Mouse (Mus musculus) left cerebral cortex, adult 2 months (tissue): ENCODE results near the gene Thap2. TPM values are rescaled to one million over a fixed set of nuclear protein-coding genes. Genes with fewer than 3 reads are reported as not detected.
A peak's percentile ranks its signal among the peaks of the same experiment; 100 is the strongest.

Experiments used
- DNase-seq, 2 experiments: peaks; one replicate each; pipeline ENCODE4 v3.0.0; 2021 to 2022; ENCODE audit warnings: low spot score in 2 of 2, mixed read lengths in 1 of 2; ENCODE audit errors: extremely low spot score in 1 of 2
- H3K27ac ChIP-seq: fragments of 200-600 bp; 2 replicates; pipeline ENCODE4 v1.8.1; 2022
- H3K4me3 ChIP-seq: fragments of 200-600 bp; 2 replicates; pipeline ENCODE4 v1.8.1; 2022
- CTCF ChIP-seq: fragments of 200-600 bp; IDR thresholded peaks from 2 replicates; pipeline ENCODE4 v1.8.1; 2022; ENCODE audit warnings: antibody characterized with exemption, mild to moderate bottlenecking, moderate library complexity
- intact Hi-C: fragments of 180-260 bp; cut with DNase I; formaldehyde crosslinking; loops from one replicate; pipeline ENCODE4 v1.15.1; 2025
- total RNA-seq, 2 experiments: library from RNA; stranded (reverse); gene quantifications; 2 replicates each; pipeline ENCODE4 v1.2.3; 2021

The Thap2 gene
- total RNA-seq, 2 experiments from 2014 or later = 13.0 to 14.5 TPM

GRCm38 (mm10) chr10:115383644-115384220, 511 bp downstream of the Thap2 start:
- Histone ChIP-seq H3K27ac (peak overlapping the region; percentile 87), H3K4me3 (peak overlapping the region; percentile 94)
- no peak for TF ChIP-seq CTCF
- intact Hi-C loops = loop anchor here (1.0 to 2.0 kb wide), 2 partner anchors 21 to 69 kb away; partner anchors contain the start of genes Rab21 and Tmem19
- DNase-seq = no peak

GRCm38 (mm10) chr10:115382846-115383643, 1.2 kb downstream of the Thap2 start:
- Histone ChIP-seq H3K4me3 (peak overlapping the region; percentile 94), H3K27ac (no peak overlapping the region)
- no peak for DNase-seq
- intact Hi-C loops = no loop called here
- TF ChIP-seq CTCF = no peak

- H3K27ac ChIP-seq = no peak overlapping the region
- no peak for TF ChIP-seq CTCF
- H3K4me3 ChIP-seq = no peak overlapping the region
- intact Hi-C loops = no loop called here
- no peak for DNase-seq
Observed at GRCm38 (mm10) chr10:115381506-115382084, 2.6 kb downstream of the Thap2 start.

- no peak overlapping the region for H3K4me3 ChIP-seq
- no peak for TF ChIP-seq CTCF
- peak overlapping the region; percentile 90; the same call in 1 of the 2 replicates for H3K27ac ChIP-seq
- intact Hi-C loops = no loop called here
- DNase-seq = no peak
Observed at GRCm38 (mm10) chr10:115363151-115363550, 21.1 kb downstream of the Thap2 start.

- DNase-seq = no peak
- peak overlapping the region; percentile 90 for H3K27ac ChIP-seq
- no peak for TF ChIP-seq CTCF
- H3K4me3 ChIP-seq = peak overlapping the region; percentile 66
- intact Hi-C loops = loop anchor here (1.0 kb wide), 1 partner anchor 22 kb away; the partner anchor contains the start of genes Thap2 and Zfc3h1
Observed at GRCm38 (mm10) chr10:115362623-115362964, 21.6 kb downstream of the Thap2 start.

- DNase-seq = peak; percentile 93 to 95
- intact Hi-C loops = loop anchor here (1.0 kb wide), 1 partner anchor 22 kb away; the partner anchor contains the start of genes Thap2 and Zfc3h1
- peak; percentile 20; the same call in 1 of the 2 replicates for TF ChIP-seq CTCF
- Histone ChIP-seq H3K27ac (peak within 1 kb of the TSS; percentile 90), H3K4me3 (peak within 1 kb of the TSS; percentile 66)
Observed at GRCm38 (mm10) chr10:115361840-115362622, 22.2 kb downstream of the Thap2 start, which contains the start of gene Tmem19. TSS of gene Tmem19 (minus strand) at chr10:115362501.

GRCm38 (mm10) chr10:115359066-115359465, 25.2 kb downstream of the Thap2 start:
- intact Hi-C loops = no loop called here
- DNase-seq = no peak
- no peak for TF ChIP-seq CTCF
- Histone ChIP-seq H3K4me3 (no peak overlapping the region), H3K27ac (no peak overlapping the region)

GRCm38 (mm10) chr10:115358216-115358919, 25.9 kb downstream of the Thap2 start:
- intact Hi-C loops = no loop called here
- DNase-seq = no peak
- H3K27ac ChIP-seq = no peak overlapping the region
- TF ChIP-seq CTCF = no peak
- H3K4me3 ChIP-seq = no peak overlapping the region

GRCm38 (mm10) chr10:115356106-115356505, 28.1 kb downstream of the Thap2 start:
- Histone ChIP-seq H3K4me3 (no peak overlapping the region), H3K27ac (no peak overlapping the region)
- intact Hi-C loops = no loop called here
- DNase-seq = no peak
- TF ChIP-seq CTCF = no peak

- no peak overlapping the region for H3K4me3 ChIP-seq
- DNase-seq = no peak
- intact Hi-C loops = no loop called here
- no peak for TF ChIP-seq CTCF
- H3K27ac ChIP-seq = no peak overlapping the region
Observed at GRCm38 (mm10) chr10:115355016-115355415, 29.2 kb downstream of the Thap2 start.

- TF ChIP-seq CTCF = no peak
- intact Hi-C loops = no loop called here
Observed at GRCm38 (mm10) chr10:115354553-115354952, 29.7 kb downstream of the Thap2 start.

More at GRCm38 (mm10) chr10:115354553-115354952, 29.7 kb downstream of the Thap2 start:
- no peak for DNase-seq
- H3K27ac ChIP-seq = no peak overlapping the region
- H3K4me3 ChIP-seq = no peak overlapping the region
